Comparison of ENCODE assay signal across 8 mouse cellular contexts in the genomic region with DNA sequence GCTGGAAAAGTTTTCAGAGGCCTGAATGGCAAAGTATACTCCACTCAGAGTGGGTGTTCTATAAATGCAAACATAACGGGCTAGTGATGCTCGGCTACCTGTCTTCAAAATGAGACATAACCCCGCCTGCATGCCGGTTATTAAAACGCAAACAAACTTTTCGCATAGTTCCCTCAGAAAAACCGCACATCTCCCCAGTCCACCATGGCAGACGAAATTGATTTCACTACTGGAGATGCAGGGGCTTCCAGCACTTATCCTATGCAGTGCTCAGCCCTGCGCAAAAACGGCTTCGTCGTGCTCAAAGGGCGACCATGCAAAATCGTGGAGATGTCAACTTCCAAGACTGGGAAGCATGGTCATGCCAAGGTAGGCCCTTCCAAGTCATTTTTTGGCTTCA. TPM values are rescaled to one million over a fixed set of nuclear protein-coding genes. Genes with fewer than 3 reads are reported as not detected.
DNase-seq lines count a peak whose midpoint lies in the region; ATAC-seq lines count a peak whose summit lies in the region.

No protein-coding gene starts in this region.

- H3K4me2 ChIP-seq in forebrain, embryonic 15.5 days (replicated peaks) = peak overlapping the region; percentile 99
- peak overlapping the region; percentile 98 for H3K4me2 ChIP-seq in liver, embryonic 13.5 days

- H3K36me3 ChIP-seq in forebrain, embryonic 15.5 days = no peaks in the 10 kb centered on the region
- peaks cover 6% of the 10 kb centered on the region; the same call in 1 of the 2 replicates for H3K36me3 ChIP-seq in liver, embryonic 13.5 days

- 0 out of 2 replicates have a peak, but pooled peaks cover 4% of the 10 kb centered on the region for H3K27me3 ChIP-seq in forebrain, embryonic 15.5 days
- 0 out of 2 replicates have a peak, but pooled peaks cover 2% of the 10 kb centered on the region for H3K27me3 ChIP-seq in liver, embryonic 13.5 days

- no peak; the same call in 1 of the 2 replicates for ATAC-seq in forebrain, embryonic 15.5 days (replicated peaks)
- no peak for ATAC-seq in liver, embryonic 13.5 days (ENCODE audit: low read depth)
- ATAC-seq in frontal cortex, adult (ENCODE audit: low TSS enrichment) = no peak

- H3K4me1 ChIP-seq in forebrain, embryonic 15.5 days = peaks cover 20% of the 10 kb centered on the region
- H3K4me1 ChIP-seq in liver, embryonic 13.5 days (replicated peaks) = peaks cover 53% of the 10 kb centered on the region

- H3K9me3 ChIP-seq in forebrain, embryonic 15.5 days = no peaks in the 10 kb centered on the region
- H3K9me3 ChIP-seq in liver, embryonic 13.5 days (replicated peaks) = no peaks in the 10 kb centered on the region

- H3K9ac ChIP-seq in forebrain, embryonic 15.5 days (replicated peaks) = peak overlapping the region; percentile 80
- H3K9ac ChIP-seq in liver, embryonic 13.5 days = peak overlapping the region; percentile 90

- WGBS in forebrain, embryonic 15.5 days = 19% methylated on average over 14 of the region's 14 CpGs
- WGBS in liver, embryonic 13.5 days (ENCODE audit: insufficient replicate concordance) = 31% methylated on average over 14 of the region's 14 CpGs

- no peak overlapping the region for H3K27ac ChIP-seq in forebrain, embryonic 15.5 days (replicated peaks)
- H3K27ac ChIP-seq in liver, embryonic 13.5 days = peak overlapping the region; percentile 67; the same call in 1 of the 2 replicates

- H3K4me3 ChIP-seq in forebrain, embryonic 15.5 days = peak overlapping the region; percentile 82
- peak overlapping the region; percentile 87 for H3K4me3 ChIP-seq in liver, embryonic 13.5 days (replicated peaks)

- peak; percentile 2 for DNase-seq in adrenal gland, postnatal 10 days
- DNase-seq in adrenal gland, postnatal 36 days = no peak
- peak; percentile 17 for DNase-seq in 3T3-L1 (ENCODE audit: low read depth, low spot score)
- DNase-seq in liver, embryonic 13.5 days = no peak
- DNase-seq in right cerebral cortex, adult 2 months (ENCODE audit: low spot score in 2 of 2) = no peak
- DNase-seq in kidney, adult 8-10 months = no peak

RNA-seq across cellular contexts. Expression of a gene that starts 0.8 kb away (rescaled TPM):
- 1 to 10 TPM; 2.8 to 3.5 TPM for total RNA-seq in adrenal gland, postnatal 10 days (2021)
- 1 to 10 TPM; 1.3 to 1.9 TPM for total RNA-seq in adrenal gland, postnatal 36 days (2021)
- polyA plus RNA-seq in forebrain, embryonic 15.5 days (2015; fragmentation: Nextera tagmentation; extraction: Ambion mirVana) = 7.8 and 7.9 TPM in 2 replicates
- 6.2 and 8.8 TPM in 2 replicates for polyA plus RNA-seq in liver, embryonic 13.5 days (2015; fragmentation: Nextera tagmentation; extraction: Ambion mirVana)

RNA-seq across cellular contexts. Expression of a gene that starts 23.4 kb away (rescaled TPM):
- 100 to 1,000 TPM; 228 to 260 TPM for total RNA-seq in adrenal gland, postnatal 10 days (2021)
- 100 to 1,000 TPM; 229 to 232 TPM for total RNA-seq in adrenal gland, postnatal 36 days (2021)
- 212 and 213 TPM in 2 replicates for polyA plus RNA-seq in forebrain, embryonic 15.5 days (2015; fragmentation: Nextera tagmentation; extraction: Ambion mirVana)
- 327 and 404 TPM in 2 replicates for polyA plus RNA-seq in liver, embryonic 13.5 days (2015; fragmentation: Nextera tagmentation; extraction: Ambion mirVana)

Comparison
In these comparisons a context has a peak if more than half of its experiments do, and no peak if none do; other contexts are left out.
1. DNase-seq: peak in adrenal gland, postnatal 10 days (single experiment) and 3T3-L1 (single experiment); none in adrenal gland, postnatal 36 days (0 of 2), liver, embryonic 13.5 days (single experiment), right cerebral cortex, adult 2 months (0 of 2) and kidney, adult 8-10 months (0 of 2).